Mouse (Mus musculus) myocyte (in vitro differentiated cells): ENCODE data around the gene Stat5b.

ENCODE experiments used
- CEBPB ChIP-seq: IDR thresholded peaks from 2 replicates; pipeline ENCODE4 v1.6.1; 2011; ENCODE audit warnings: mild to moderate bottlenecking, moderate library complexity; ENCODE audit not compliant: poor library complexity, insufficient read depth, severe bottlenecking
- E2F4 ChIP-seq: IDR thresholded peaks from one replicate; pipeline ENCODE4 v1.6.1; 2011; ENCODE audit warnings: mild to moderate bottlenecking, control low read depth, moderate library complexity; ENCODE audit not compliant: insufficient read depth
- MAX ChIP-seq: IDR thresholded peaks from one replicate; pipeline ENCODE4 v1.6.1; 2011; ENCODE audit warnings: low read depth, mild to moderate bottlenecking, control low read depth
- MYOD1 ChIP-seq, 3 experiments: IDR thresholded peaks; one replicate each; pipeline ENCODE4 v1.6.1; 2011; ENCODE audit warnings: control low read depth in 2 of 3, low read depth in 2 of 3, mild to moderate bottlenecking in 2 of 3, moderate library complexity in 1 of 3; ENCODE audit not compliant: insufficient read length in 2 of 3, control insufficient read depth in 1 of 3
- MYOG ChIP-seq, 3 experiments: IDR thresholded peaks; one replicate each; pipeline ENCODE4 v1.6.1; 2011; ENCODE audit warnings: control low read depth in 2 of 3, low read depth in 2 of 3, mild to moderate bottlenecking in 2 of 3; ENCODE audit not compliant: insufficient read length in 2 of 3, control insufficient read depth in 1 of 3, insufficient read depth in 1 of 3
- POLR2A ChIP-seq: IDR thresholded peaks from one replicate; pipeline ENCODE4 v1.6.1; 2011; ENCODE audit warnings: low read depth, mild to moderate bottlenecking, control low read depth, moderate library complexity; ENCODE audit not compliant: insufficient read length
- POLR2AphosphoS2 ChIP-seq: IDR thresholded peaks from one replicate; pipeline ENCODE4 v1.6.1; 2011; ENCODE audit warnings: low read depth, control low read depth; ENCODE audit not compliant: insufficient read length
- TCF12 ChIP-seq: IDR thresholded peaks from one replicate; pipeline ENCODE4 v1.6.1; 2011; ENCODE audit warnings: mild to moderate bottlenecking, control low read depth; ENCODE audit not compliant: poor library complexity, insufficient read depth, severe bottlenecking
- TCF3 ChIP-seq: IDR thresholded peaks from one replicate; pipeline ENCODE4 v1.6.1; 2011; ENCODE audit warnings: low read depth, control low read depth; ENCODE audit not compliant: insufficient read length

DNA sequence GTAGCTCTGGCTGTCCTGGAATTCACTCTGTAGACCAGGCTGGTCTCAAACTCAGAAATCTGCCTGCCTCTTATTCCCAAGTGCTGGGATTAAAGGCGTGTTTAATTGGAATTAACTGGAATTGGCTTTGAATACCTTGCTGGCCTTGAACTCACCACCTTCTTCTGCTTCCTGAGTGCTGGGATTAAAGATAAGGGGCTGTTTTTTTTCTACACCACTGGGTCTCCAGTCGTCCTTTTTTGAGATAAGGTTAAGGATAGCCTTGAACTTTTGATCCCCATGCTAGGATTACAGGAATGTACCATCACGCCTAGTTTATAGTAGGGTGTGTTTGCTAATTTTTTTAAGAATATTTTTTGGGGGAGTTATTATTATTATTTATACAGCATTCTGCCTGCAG lies 72.5 kb downstream of the Stat5b start:
- no peak for TF ChIP-seq POLR2AphosphoS2
- no peak for TF ChIP-seq TCF12
- no peak for TF ChIP-seq MYOG (IDR thresholded peaks at IDR 0.05; ENCODE audit: control insufficient read depth in 1 of 3, insufficient read depth in 1 of 3, insufficient read length in 2 of 3, low read depth in 2 of 3)
- TF ChIP-seq MYOD1 (IDR thresholded peaks at IDR 0.05; ENCODE audit: control insufficient read depth in 1 of 3, insufficient read length in 2 of 3, low read depth in 2 of 3): no peak
- TF ChIP-seq POLR2A: no peak
- no peak for TF ChIP-seq MAX
- no peak for TF ChIP-seq CEBPB
- TF ChIP-seq E2F4: no peak
- no peak for TF ChIP-seq TCF3
